Mouse (Mus musculus) liver, adult 2 months (tissue): Measurements from ENCODE around the gene Lsm5.

Experiments used
- CTCF ChIP-seq: fragments of 200-500 bp; IDR thresholded peaks from 2 replicates; pipeline ENCODE4 v1.5.1; 2011; ENCODE audit warnings: low read depth, low read length, control low read depth
- POLR2A ChIP-seq: fragments of 200-500 bp; IDR thresholded peaks from 2 replicates; pipeline ENCODE4 v1.6.1; 2011; ENCODE audit warnings: low read length, control low read depth; ENCODE audit not compliant: insufficient read depth; ENCODE audit errors: extremely low read depth

- TF ChIP-seq CTCF (no peak), POLR2A (no peak)
These were observed 41.5 kb upstream of the Lsm5 start for GRCm38 (mm10) chr6:56745950-56746543.
